Mouse (Mus musculus): ENCODE measurements around the gene D7Ertd443e.

D7Ertd443e gene

DNA sequence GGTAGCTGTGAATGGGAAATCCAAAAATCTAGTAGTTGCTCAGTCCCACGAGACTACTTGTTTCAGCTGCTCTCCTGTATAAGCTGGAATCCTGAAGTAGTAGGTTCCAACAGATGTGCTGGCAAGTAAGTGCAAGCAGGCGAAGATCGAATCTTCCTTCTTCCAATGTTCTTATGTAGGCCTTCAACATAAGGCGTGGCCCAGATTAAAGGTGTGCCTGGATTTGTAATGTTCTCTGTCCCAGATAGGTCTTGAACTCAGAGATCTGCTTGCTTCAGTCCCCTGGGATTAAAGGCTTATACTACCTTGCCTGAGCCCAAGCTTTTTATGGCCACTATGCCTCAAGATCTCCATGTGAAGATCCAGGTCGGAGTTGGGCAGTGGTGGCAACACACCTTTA, at the start of gene D7Ertd443e:
Gene D7Ertd443e, minus strand, starts transcription at position 101 of the 400 bp plus-strand sequence.
- DNase-seq (ENCODE audit: low spot score) = no peak

DNA sequence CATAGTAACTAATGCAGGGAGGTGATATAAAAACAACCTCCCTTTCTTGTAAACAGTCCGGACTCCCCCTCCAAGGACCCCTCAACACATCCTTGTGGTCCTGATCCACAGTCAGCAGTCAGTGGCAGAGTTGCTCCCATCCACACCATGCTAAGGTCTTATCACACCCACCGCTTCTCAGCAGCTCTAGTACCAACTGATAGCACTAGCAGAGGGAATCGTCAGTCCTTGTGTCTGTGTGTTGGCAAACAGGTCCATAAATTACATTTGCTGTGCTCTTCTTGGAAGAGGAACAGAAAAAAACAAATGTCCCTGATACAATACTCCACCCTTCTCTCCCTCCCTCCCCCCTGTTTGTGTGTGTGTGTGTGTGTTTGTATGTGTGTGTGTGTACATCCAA, 46.2 kb upstream of the D7Ertd443e start:
- DNase-seq (ENCODE audit: low spot score) = no peak

GRCm38 (mm10) chr7:134428676-134429075, 43.2 kb upstream of the D7Ertd443e start:
- DNase-seq (ENCODE audit: low spot score) = no peak

DNA sequence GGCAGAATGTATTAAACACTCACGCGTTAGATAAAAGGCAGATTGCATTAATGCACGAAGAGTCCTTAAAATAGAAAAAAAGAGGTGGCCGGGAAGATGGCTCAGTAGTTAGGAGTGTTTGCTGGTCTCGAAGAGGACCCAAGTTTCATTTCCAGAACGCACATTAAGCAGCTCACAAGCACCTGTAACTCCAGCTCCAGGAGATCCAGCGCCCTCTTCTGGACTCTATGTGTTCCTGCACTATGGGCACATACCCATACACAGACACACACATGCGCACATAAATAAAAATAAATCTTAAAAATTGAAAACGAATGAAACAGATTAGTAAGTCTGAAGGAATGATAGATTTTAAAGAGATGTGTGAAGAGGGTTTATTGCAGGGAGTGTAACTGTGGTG, 29.6 kb upstream of the D7Ertd443e start:
- no peak for DNase-seq (ENCODE audit: low spot score)

- no peak for DNase-seq (ENCODE audit: low spot score)
Measured at GRCm38 (mm10) chr7:134414005-134414690, 28.7 kb upstream of the D7Ertd443e start.

GRCm38 (mm10) chr7:134408641-134409040, 23.2 kb upstream of the D7Ertd443e start:
- no peak for DNase-seq (ENCODE audit: low spot score)

DNA sequence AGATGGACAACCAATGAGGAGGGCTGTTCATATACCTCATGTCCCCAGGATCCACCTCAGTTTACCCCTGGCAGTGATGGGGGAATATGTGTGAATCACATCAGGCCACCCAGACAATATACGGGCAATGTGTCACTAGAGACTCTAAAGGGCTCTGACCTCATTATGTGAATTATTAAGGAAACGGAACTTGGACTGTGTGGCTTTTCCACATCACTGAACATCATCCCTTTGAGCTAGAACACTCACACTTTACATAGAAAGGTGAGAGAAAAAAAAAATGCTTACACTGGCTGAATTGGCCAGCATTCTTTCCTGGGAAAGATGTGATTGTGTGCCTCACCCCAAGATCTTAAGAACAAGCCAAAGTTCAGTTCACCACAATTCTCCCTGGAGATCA, 15.3 kb upstream of the D7Ertd443e start:
- DNase-seq (ENCODE audit: low spot score) = no peak

DNA sequence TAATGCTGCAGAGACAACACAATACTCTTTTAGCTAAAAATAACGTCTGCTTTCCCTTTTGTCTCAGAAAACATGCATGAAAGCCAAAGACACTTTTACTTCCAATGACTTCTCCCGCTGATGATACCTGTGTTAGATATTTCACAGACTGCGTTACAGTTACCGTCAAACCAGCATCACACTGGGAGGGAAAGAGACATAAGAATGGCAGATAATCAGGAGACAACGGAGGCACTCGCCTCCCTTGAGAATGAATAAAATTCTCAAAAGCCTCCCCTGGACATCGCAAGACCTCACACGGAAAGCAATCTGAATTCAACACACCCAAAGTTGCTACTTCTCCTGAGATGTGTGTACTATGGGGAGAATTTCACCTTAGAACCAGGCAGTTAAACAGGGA, 11.3 kb upstream of the D7Ertd443e start:
- no peak for DNase-seq (ENCODE audit: low spot score)

GRCm38 (mm10) chr7:134382791-134383190, 2.7 kb downstream of the D7Ertd443e start:
- no peak for DNase-seq (ENCODE audit: low spot score)

DNA sequence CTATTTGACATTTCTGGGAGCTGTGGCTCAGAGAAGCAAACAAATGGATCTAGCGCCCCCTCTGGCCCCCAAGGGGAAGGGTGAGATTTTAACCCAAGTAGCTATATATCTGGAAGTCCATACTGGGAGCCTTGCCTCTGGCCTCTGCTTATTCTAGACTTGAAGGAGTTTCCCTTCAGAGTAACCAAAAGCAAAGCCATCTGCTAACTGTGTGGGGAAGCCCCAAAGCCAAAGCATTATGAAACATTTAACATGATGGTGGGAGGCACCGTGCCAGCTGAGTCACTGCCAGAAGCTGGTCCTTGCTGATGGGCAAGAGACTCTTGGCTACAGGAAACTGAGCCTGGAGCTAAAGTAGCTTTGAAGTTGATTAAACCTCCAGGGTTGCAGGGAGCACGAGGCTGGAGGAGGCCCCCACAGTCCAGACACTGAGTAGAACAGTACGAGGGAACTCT, 4.0 kb downstream of the D7Ertd443e start:
- peak; percentile 36 for DNase-seq (ENCODE audit: low spot score)

DNA sequence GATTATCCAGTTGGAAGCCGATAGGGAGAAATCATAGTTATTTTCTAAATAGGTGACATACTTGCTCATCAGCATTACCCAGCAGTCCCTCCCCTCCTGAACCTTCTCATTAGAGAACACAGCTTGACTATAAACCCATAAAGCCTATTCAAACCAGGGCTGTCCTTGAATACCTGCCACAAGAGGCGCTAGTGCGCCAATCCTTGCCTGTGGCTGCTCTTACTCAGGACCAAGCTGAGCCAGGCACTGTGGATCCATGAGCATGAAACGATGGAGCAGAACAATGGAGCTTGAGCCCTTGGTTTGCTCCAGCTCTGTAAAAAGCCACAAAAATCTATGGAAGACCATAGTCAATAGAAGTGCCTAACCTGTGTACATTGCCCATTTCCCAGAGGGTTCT, 7.2 kb downstream of the D7Ertd443e start:
- DNase-seq (ENCODE audit: low spot score) = peak; percentile 4

DNA sequence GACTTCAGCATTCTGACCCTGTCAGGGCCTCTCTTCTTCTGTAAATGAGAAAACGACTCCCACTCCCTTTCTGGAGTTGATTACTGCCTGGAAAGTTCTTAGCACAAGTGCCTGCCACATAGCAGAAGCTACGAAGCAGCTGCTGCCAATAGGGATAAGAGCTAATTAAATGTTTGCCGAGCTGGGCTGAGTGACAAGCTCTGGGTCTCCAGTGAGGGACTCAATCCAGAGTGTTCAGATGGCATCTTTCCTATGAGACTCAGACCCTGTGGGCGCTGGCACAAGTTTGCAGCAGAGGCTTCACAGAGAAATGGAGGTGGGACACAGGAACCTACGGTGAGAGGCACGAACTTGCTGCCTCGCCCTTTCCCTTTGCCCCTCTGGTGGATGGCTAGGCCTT, 8.7 kb downstream of the D7Ertd443e start:
- no peak for DNase-seq (ENCODE audit: low spot score)

- DNase-seq (ENCODE audit: low spot score) = no peak
Measured at GRCm38 (mm10) chr7:134372276-134372675, 13.2 kb downstream of the D7Ertd443e start.

GRCm38 (mm10) chr7:134369241-134369640, 16.2 kb downstream of the D7Ertd443e start:
- no peak for DNase-seq (ENCODE audit: low spot score)

- DNase-seq (ENCODE audit: low spot score) = no peak
Measured at GRCm38 (mm10) chr7:134362257-134362870, 23.1 kb downstream of the D7Ertd443e start.

DNA sequence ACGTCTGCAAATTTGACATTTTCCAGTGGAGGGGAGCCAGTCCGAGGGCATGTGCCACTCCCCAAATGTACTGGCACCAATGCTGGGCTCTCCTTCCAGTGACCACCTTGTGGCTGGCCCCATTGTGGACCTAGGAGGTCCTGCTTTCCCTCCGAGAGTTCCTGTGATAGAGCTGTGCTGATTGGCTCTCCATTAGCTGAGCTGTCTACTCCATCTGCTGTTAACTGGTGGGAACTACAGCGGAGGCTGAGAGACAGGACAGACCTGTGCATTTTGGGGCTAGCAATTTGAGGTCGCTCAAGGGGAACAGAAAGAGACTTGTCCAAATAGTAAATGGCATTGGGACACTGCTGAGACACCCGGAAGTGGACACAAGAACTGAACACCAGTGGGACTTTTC, 36.6 kb downstream of the D7Ertd443e start:
- peak; percentile 68 for DNase-seq (ENCODE audit: low spot score)

DNA sequence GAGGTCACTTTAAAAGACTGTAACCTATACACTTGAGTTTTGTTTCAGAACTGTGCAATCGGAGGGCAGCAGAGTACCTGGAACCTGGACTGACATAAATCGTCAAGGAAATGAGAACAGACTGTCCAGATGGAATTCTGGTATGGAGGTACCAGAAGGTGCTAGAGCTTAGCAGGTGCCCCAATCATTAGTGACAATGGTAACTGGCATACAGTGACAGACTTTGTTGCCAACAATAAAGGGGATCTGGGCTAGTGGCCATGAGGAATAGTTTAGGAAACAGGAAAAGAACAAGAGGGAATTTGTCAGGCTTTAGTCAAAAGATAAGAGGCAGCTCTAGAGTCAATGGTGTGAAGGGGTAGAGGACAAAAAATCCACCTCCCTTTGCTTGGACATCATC, 43.3 kb downstream of the D7Ertd443e start:
- no peak for DNase-seq (ENCODE audit: low spot score)

GRCm38 (mm10) chr7:134335951-134336350, 49.5 kb downstream of the D7Ertd443e start:
- DNase-seq (ENCODE audit: low spot score) = no peak

- DNase-seq (ENCODE audit: low spot score) = no peak
Measured at GRCm38 (mm10) chr7:134320979-134321378, 64.5 kb downstream of the D7Ertd443e start.

DNA sequence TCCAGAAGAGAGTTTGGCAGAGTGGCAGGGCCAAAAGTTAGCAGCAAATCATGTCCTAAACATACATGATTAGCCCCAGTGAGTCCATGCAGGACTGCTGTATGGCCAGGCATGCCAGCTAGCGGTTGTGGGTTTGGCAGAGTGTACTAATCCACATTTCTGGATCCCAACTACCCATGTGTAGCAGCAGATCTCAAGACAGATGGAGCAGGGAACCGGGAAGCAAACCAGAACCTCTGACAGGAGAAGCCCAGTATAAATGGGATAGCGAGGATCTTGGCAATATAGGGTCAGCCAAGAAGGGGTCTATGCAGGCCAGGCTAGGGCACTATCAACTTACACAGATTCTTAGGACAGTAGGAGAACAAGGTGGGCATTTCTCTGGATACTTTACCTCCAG, 83.4 kb downstream of the D7Ertd443e start:
- DNase-seq (ENCODE audit: low spot score) = no peak

DNA sequence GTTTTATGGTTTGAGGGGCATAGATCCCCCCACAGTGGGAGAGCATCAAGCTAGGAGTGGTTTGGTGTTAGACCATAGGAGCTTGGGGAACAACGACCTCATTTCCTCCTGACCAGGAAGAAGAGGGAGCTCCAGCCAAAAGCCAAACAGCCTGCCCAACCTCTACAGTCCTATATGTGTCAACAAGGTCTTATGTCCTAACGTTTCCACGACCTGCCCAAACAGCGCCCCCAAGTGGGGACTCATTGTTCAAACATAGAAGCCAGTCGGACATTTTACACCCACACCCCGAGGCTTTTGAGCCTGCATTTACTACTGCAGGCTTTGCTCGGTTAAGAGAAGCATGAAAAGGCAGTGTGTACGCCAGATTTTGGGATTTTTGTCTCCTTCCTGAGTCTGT, 84.2 kb downstream of the D7Ertd443e start:
- DNase-seq (ENCODE audit: low spot score) = no peak

DNA sequence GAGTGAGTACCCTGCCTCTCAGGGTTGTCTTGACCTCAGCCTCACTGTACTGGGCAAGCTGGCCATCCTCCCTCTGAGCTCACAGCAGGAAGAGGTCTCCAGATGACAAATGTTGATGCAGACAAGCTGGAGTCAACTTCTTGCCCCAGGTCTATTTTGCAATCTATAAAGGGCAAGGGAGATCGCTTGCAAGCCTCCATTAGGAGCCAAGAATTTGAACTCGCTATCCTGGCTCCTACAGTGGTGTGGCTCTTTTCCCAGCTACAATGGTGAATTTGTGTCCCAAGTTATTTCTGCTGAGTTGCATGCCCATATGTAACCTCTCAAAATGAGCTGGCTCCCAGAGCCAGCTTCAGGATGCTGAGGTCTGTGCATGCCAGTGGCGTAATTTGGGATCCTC, 92.7 kb downstream of the D7Ertd443e start:
- DNase-seq (ENCODE audit: low spot score) = no peak

DNA sequence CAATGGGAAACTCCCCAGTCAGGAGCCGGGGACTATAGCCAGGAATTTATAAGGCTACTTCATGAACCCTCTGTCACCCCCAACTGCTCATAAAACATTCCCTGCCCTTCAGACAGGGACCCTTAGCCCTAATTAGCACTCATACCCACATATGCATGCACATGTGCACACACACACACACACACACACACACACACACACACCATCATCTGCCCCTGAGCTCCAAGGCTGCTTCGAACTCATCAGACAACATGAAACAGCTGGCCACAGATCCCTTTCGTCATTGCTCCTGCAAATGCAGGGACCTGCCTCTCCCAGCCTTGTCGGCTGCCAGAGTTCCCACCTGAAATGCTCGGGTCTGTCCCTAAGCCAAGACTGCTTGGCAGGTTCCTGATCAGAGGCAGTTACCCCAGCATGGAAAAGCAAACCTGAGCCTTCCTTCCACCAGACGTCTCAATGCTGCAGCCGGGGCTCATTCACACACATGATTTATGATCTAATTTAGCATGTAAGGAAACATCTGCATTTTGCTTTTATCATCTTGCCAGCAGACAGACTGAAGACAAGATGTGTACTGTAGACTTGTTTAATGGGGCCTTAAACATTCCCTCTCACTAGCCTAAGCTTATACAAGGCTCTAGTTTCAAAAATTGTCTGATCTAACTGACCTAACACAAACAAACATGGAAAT, 95.7 kb downstream of the D7Ertd443e start:
- DNase-seq (ENCODE audit: low spot score) = no peak

Data from layer of hippocampus, adult 9-10 months (tissue).